Mouse (Mus musculus): ENCODE measurements at regions not wholly inside any gene's neighbourhood (a gene's known extent, or its start where the extent isn't known, plus 50 kb on each side); places are given as distances from the start of the nearest gene placed in this dataset.

- Histone ChIP-seq H3K79me2 (ENCODE audit: inconsistent target) (no peaks in the 10 kb centered on the region), H3K4me3 (ENCODE audit: inconsistent target) (no peak overlapping the region), H3K36me3 (ENCODE audit: inconsistent target) (no peaks in the 10 kb centered on the region), H3K27ac (no peak overlapping the region)
- 84% methylated on average over 13 of the region's 13 CpGs for WGBS (ENCODE audit: missing documents)
These were observed 60.2 kb upstream of the Unc5b start for GRCm38 (mm10) chr10:60891476-60892170.

GRCm38 (mm10) chr10:60889792-60890191 is 58.4 kb upstream of the Unc5b start:
- 92% methylated on average over 12 of the region's 13 CpGs for WGBS (ENCODE audit: missing documents)
- Histone ChIP-seq H3K36me3 (ENCODE audit: inconsistent target) (no peaks in the 10 kb centered on the region), H3K4me3 (ENCODE audit: inconsistent target) (no peak overlapping the region)

GRCm38 (mm10) chr10:60888541-60888940 is 57.2 kb upstream of the Unc5b start:
- WGBS (ENCODE audit: missing documents) = 28% methylated on average over 7 of the region's 7 CpGs
- Histone ChIP-seq H3K27ac (no peak overlapping the region), H3K36me3 (ENCODE audit: inconsistent target) (no peaks in the 10 kb centered on the region), H3K79me2 (ENCODE audit: inconsistent target) (no peaks in the 10 kb centered on the region), H3K4me3 (ENCODE audit: inconsistent target) (no peak overlapping the region)

More at GRCm38 (mm10) chr10:60889792-60890191, 58.4 kb upstream of the Unc5b start:
- H3K79me2 ChIP-seq (ENCODE audit: inconsistent target) = no peaks in the 10 kb centered on the region
- H3K27ac ChIP-seq = no peak overlapping the region

DNA sequence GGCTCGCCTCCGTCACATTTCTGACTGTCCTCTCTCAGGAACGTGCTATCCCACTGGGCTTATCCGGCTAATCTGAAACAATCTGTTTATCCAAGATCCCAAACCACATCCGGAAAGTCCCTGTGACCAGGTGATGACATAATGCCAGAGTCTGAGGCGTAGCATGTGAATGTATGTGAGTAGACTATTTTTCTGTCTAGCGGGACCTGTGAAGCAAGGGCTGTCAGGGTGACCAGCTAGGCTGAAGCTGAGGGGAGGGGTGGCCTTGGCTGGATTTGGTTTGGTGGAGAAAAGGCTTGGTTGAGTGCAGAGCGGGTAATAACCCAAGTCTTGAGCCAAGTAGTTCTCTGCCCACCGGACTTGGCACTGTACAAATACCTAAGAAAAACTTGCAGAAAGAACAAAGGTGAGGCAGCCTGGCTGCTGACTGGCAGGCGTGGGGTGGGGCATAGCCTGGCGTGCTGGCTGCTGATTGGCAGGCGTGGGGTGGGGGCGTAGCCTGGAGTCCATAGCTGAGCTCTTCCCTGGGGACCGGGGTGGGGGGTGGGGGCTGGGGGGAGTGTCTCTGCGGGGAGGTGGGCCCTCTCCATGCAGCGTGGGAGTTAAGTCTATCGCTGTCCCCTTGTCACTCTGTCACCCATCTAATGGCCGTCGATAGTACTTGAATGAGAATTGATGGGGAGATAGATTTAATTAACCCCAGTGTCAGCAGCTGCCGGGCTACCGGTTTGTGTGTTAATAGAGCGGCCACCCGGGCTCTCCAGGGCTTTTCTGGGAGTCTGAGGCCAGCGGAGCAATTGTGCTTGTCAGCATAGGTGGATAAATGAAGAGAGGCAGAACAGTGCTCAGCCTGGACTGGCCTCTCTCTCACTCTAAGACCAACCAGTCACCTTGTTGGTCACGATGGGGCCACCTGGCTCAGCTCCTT is 54.2 kb upstream of the Unc5b start:
- no peaks in the 10 kb centered on the region for H3K36me3 ChIP-seq (ENCODE audit: inconsistent target)
- H3K4me3 ChIP-seq (ENCODE audit: inconsistent target) = no peak overlapping the region
- H3K27ac ChIP-seq = no peak overlapping the region
- no peaks in the 10 kb centered on the region for H3K79me2 ChIP-seq (ENCODE audit: inconsistent target)
- WGBS (ENCODE audit: missing documents) = 53% methylated on average over 24 of the region's 25 CpGs

DNA sequence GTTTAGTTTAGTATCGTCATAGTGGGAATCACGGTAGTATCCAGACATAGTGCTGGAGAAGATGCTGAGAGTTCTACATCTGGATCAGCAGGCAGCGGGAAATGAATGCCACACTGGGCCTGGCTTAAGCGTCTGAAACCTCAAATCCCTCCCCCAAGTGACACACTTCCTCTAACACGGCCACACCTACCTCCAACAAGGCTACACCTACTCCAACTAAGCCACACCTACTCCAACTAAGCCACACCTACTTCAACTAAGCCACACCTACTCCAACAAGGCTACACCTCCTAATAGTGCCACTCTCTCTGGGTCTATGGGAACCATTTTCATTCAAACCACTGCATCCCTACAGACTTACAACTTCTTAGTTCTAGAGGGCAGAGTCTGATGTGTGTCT is 53.4 kb upstream of the Unc5b start:
- Histone ChIP-seq H3K27ac (no peak overlapping the region), H3K4me3 (ENCODE audit: inconsistent target) (no peak overlapping the region), H3K79me2 (ENCODE audit: inconsistent target) (no peaks in the 10 kb centered on the region), H3K36me3 (ENCODE audit: inconsistent target) (no peaks in the 10 kb centered on the region)
- WGBS (ENCODE audit: missing documents) = 87% methylated on average over 5 of the region's 5 CpGs

All from macrophage (primary cell).